Mouse (Mus musculus) left cerebral cortex, adult 2 months (tissue): ENCODE measurements at regions not wholly inside any gene's neighbourhood (a gene's known extent, or its start where the extent isn't known, plus 50 kb on each side); places are given as distances from the start of the nearest gene placed in this dataset.

Experiments
- DNase-seq, 2 experiments: peaks; one replicate each; pipeline ENCODE4 v3.0.0; 2021 to 2022; ENCODE audit warnings: low spot score in 2 of 2, mixed read lengths in 1 of 2; ENCODE audit errors: extremely low spot score in 1 of 2
- H3K27ac ChIP-seq: fragments of 200-600 bp; 2 replicates; pipeline ENCODE4 v1.8.1; 2022
- H3K4me3 ChIP-seq: fragments of 200-600 bp; 2 replicates; pipeline ENCODE4 v1.8.1; 2022
- CTCF ChIP-seq: fragments of 200-600 bp; IDR thresholded peaks from 2 replicates; pipeline ENCODE4 v1.8.1; 2022; ENCODE audit warnings: antibody characterized with exemption, mild to moderate bottlenecking, moderate library complexity
- intact Hi-C: fragments of 180-260 bp; cut with DNase I; formaldehyde crosslinking; loops from one replicate; pipeline ENCODE4 v1.15.1; 2025

DNA sequence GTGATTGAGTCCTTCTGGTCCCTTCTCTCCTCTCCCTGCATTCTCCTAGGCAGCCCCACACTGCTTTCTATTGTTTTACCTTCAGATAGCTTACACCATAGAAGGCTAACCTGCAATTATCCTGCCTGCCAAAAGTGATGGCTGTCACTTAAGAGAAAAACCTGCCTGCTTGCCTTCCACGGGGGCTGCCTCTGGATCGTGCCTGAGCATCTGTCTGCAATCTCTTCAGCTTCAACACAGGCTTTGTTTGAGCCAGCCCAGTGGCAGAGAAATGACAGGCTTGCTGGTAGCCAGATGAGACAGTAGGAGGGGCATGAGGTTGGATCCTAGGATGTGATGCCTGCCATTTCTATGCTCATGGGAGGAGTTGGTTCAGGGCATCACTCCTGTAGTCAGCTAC lies 345.2 kb upstream of the Tshz3 start:
- DNase-seq, result no peak
- no peak overlapping the region for H3K4me3 ChIP-seq
- intact Hi-C loops, result no loop called here
- H3K27ac ChIP-seq, result no peak overlapping the region
- TF ChIP-seq CTCF, result no peak

DNA sequence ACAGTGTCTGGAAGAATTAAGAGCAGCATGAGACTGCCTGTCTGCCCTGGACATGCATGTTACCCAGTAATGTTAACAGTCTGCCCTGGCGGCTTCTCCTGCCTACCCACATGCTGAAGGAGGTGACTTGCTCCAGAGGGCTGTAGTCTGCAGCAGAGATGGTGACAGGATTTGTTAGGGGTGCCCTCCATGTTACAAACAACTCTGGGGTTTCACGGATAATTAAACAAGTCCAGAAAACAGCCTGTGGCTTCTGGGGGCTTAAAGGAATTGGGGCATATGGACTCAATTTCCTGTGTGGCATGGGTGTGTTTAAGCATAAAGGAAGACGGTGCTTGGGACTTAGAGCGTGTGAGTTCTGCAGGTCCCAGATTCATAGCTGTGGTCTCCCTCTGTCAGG lies 347.3 kb upstream of the Tshz3 start:
- TF ChIP-seq CTCF, result no peak
- DNase-seq, result no peak
- H3K4me3 ChIP-seq, result no peak overlapping the region
- no peak overlapping the region for H3K27ac ChIP-seq
- intact Hi-C loops, result no loop called here

DNA sequence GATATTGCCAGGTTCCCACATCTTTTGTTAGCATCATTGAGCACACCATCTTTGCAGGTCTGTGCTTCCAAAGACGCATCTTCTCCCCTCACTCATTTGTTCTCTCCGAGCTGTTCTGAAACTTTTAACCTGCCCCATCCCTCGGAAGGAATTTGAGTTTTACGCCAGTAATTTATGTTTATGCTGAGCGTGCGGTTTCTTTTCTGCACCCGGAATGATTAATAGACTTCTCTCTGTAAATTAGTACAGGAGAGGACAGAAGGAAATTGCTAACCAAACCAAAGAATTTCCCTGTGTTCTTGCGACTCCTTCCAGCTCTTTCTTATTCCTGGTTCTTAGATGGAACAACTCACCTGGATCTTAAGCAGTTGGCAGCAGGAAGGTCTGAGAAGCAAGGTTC lies 349.7 kb upstream of the Tshz3 start:
- H3K4me3 ChIP-seq, result no peak overlapping the region
- no peak for TF ChIP-seq CTCF
- no peak for DNase-seq
- no peak overlapping the region for H3K27ac ChIP-seq
- intact Hi-C loops, result no loop called here

GRCm38 (mm10) chr7:36334857-36335256 lies 363.1 kb upstream of the Tshz3 start:
- peak overlapping the region; percentile 71 for H3K27ac ChIP-seq
- no peak for TF ChIP-seq CTCF
- intact Hi-C loops, result loop anchor here (2.0 to 10.0 kb wide), 6 partner anchors 72 to 600 kb away; partner anchors contain the start of gene Tshz3
- no peak overlapping the region for H3K4me3 ChIP-seq
- DNase-seq, result peak in 1 of 2 experiments; percentile 14

DNA sequence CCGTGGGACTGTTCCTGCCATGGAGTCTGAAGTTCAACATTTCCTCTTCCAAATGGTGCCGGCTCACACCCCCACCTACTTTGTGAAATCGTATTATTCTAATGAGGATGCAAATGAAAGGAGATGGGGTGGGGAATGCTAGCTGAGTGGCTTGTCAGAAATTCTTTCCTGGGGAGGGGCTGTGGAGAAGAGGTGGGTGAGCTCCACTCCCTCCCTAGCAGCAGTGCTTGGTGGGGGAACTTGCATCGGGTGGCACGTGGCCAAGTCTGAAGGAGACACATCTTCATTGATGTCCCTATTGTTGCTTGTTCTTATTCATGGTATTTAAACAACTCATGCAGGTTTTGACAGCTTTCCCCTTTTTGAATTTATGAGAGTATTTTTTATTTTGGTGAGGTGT lies 363.8 kb upstream of the Tshz3 start:
- intact Hi-C loops, result loop anchor here (2.0 to 10.0 kb wide), 6 partner anchors 71 to 601 kb away; partner anchors contain the start of gene Tshz3

DNA sequence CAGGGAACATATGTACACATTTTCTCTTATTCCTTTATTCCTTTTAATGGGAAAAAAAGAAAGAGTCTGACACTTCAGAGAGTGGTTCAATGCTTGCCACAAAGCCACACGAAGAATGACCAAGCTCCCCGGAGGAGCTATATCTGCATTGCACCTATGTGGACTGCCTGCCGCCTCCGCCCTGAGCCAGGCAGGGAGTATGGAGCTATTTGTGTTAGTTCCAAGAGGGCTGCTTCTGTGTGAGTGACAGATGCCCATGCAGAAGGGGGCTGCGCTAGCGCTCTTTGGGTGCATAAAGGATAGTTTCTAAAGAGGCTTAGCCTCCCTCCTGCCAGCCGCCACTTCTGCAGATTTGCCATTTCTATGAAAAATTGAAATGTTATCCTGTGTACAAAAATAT lies 365.3 kb upstream of the Tshz3 start:
- DNase-seq, result peak in 1 of 2 experiments; percentile 27
- intact Hi-C loops, result loop anchor here (2.0 to 10.0 kb wide), 6 partner anchors 260 to 1004 kb away; partner anchors contain the start of gene Tshz3

More for the DNA sequence above, 363.8 kb upstream of the Tshz3 start:
- H3K27ac ChIP-seq, result peak overlapping the region; percentile 71
- TF ChIP-seq CTCF, result no peak
- H3K4me3 ChIP-seq, result no peak overlapping the region
- DNase-seq, result no peak

GRCm38 (mm10) chr7:36328141-36328540 lies 369.8 kb upstream of the Tshz3 start:
- DNase-seq, result no peak
- TF ChIP-seq CTCF, result no peak
- no peak overlapping the region for H3K4me3 ChIP-seq
- intact Hi-C loops, result no loop called here
- H3K27ac ChIP-seq, result no peak overlapping the region

More for the DNA sequence above, 365.3 kb upstream of the Tshz3 start:
- no peak for TF ChIP-seq CTCF
- peak overlapping the region; percentile 61 for H3K27ac ChIP-seq
- H3K4me3 ChIP-seq, result no peak overlapping the region

DNA sequence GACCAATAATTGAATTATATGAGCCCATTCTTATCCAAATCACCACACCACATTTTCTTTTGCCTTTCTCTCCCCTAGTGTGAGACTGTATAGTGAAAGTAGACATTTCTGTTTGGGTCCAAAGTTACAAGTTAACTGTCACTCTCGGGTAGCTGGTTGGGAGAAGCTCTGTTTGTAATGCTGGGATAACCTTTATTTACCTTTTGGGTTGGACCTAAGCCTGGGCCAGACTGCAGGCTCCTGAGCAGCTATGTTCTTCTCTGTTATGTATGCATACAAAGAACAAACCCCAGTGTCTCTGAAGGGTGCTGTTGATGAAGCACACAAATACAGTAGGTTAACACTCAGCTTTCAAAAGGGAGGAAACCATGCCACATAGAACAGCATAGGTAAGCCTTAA lies 373.9 kb upstream of the Tshz3 start:
- intact Hi-C loops, result no loop called here
- no peak overlapping the region for H3K4me3 ChIP-seq
- no peak for TF ChIP-seq CTCF
- no peak overlapping the region for H3K27ac ChIP-seq
- no peak for DNase-seq

- intact Hi-C loops, result no loop called here
- no peak for TF ChIP-seq CTCF
- no peak overlapping the region for H3K27ac ChIP-seq
- no peak overlapping the region for H3K4me3 ChIP-seq
- no peak for DNase-seq
Observed at GRCm38 (mm10) chr7:36322181-36322580, 375.7 kb upstream of the Tshz3 start.

- Histone ChIP-seq H3K4me3 (no peak overlapping the region), H3K27ac (no peak overlapping the region)
- TF ChIP-seq CTCF, result no peak
- no peak for DNase-seq
- intact Hi-C loops, result no loop called here
Observed at GRCm38 (mm10) chr7:36317466-36318212, 380.3 kb upstream of the Tshz3 start.

GRCm38 (mm10) chr7:36313751-36314150 lies 384.2 kb upstream of the Tshz3 start:
- TF ChIP-seq CTCF, result no peak
- H3K4me3 ChIP-seq, result no peak overlapping the region
- no peak for DNase-seq
- intact Hi-C loops, result no loop called here
- no peak overlapping the region for H3K27ac ChIP-seq

DNA sequence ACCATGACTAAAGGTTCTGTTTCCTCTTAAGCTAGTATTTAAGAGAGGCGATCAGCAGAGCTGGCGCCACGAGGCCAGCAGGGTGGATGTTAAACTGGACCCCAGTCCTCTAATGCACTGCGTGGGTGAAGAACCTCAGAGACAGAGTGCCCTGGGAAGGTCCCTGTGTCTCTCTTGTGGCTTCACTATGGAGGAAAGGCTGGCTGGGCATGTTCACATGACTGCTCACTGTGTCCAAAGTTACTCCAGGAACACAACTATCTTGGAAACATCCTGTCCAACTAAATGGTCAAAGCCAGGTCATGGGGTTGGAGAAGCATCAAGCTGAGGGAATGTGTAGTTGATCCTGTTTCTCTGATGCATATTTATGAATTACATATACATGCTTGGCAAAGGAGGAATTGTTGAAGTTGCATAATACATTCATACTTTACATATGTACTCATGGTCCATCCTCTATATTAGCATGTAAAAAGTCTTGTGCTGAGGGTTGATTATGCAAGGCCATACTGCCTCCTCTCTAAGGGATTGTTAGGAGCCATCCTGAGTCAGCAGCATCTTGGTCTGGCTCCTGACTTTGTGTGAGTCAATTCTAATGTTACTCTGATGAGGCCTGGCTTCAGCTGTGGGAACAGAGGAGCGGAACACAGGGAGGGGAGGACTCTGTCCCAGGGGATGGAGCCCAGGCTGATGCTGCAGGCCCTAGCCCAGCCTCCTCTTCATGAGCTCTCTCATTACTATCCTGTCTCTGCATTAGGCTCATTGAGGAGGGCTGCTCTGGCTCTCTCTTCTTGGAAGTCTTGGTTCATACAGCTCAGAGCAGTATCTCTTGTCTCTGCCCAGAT lies 387.9 kb upstream of the Tshz3 start:
- intact Hi-C loops, result no loop called here
- Histone ChIP-seq H3K4me3 (no peak overlapping the region), H3K27ac (no peak overlapping the region)
- no peak for TF ChIP-seq CTCF
- DNase-seq, result no peak
